Mouse (Mus musculus): Measurements from ENCODE around the gene Parp2. TPM values are rescaled to one million over a fixed set of nuclear protein-coding genes. Genes with fewer than 3 reads are reported as not detected.
A peak's percentile ranks its signal among the peaks of the same experiment; 100 is the strongest.
"Not testable (repeated sequence)": the region's sequence is repeated elsewhere in the genome, so short reads cannot be mapped to it uniquely, and the experiment has no call there.

Gene Parp2
- polyA plus RNA-seq, 1 experiment = 5.8 TPM

DNA sequence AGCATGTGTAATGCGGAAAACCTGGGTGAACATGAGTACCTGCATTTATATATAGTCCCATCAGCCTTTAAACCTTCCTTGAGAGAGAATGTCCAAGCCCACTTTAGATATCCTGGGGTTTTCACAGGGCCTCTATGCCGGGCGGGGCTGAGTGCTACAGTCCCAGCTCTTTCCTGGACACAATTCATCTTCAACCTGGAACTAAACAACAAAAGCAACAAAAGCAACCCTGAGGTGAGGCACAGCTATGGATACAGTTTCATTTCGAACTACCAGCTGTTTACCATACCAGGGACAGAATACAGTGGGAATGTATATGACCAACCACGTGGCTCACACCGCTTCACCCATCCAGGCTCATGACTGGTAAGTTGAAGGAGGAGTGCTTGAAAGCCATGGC lies 5.2 kb upstream of the Parp2 start:
- 82% methylated on average over 6 of the region's 6 CpGs for WGBS
- TF ChIP-seq POLR2A (IDR thresholded peaks at IDR 0.05; ENCODE audit: low read depth, low read length) (no peak), CTCF (IDR thresholded peaks at IDR 0.05; ENCODE audit: extremely low read depth, insufficient read length, insufficient replicate concordance, low read depth, low read length) (no peak)

DNA sequence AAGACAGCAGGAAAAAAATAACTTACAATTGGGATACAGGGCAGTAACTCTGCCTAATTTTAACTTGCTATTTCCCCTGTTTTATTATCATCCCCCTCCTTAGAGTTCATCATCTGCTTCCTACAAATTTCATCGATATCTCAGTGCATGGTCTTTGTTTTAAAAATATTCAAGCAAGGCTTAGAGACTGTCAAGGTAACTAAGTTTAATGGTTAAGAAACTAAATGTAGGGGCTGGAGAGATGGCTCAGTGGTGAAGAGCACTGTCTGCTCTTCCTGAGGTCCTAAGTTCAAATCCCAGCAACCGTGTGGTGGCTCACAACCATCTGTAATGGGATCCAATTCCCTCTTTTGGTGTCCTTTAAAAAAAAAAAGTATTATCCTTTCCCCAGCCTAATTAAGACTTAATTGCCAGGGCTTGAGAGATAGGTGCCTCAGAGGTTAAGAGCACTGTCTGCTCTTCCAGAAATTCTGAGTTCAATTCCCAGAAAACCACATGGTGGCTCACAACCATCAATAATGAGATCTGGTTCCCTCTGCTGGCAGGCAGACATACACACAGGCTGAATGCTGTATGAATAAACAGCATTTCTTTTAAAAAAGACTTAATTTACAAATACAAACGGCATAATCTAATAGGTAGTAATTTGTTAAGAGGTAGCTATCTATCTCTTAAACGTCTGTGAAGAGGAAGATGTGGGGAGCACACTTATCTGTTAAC lies 4.6 kb upstream of the Parp2 start:
- H3K27me3 ChIP-seq (ENCODE audit: control insufficient read depth, insufficient read depth, low read length) = no peaks in the 10 kb centered on the region
- no peak overlapping the region for H3K27ac ChIP-seq (ENCODE audit: insufficient read depth, low read depth, low read length)
- H3K36me3 ChIP-seq (ENCODE audit: control insufficient read depth, insufficient read depth, low read length) = no peaks in the 10 kb centered on the region
- H3K4me3 ChIP-seq (ENCODE audit: low read depth, low read length) = no peak overlapping the region
- no peak for TF ChIP-seq POLR2A (IDR thresholded peaks at IDR 0.05; ENCODE audit: low read depth, low read length)
- TF ChIP-seq CTCF (IDR thresholded peaks at IDR 0.05; ENCODE audit: extremely low read depth, insufficient read length, insufficient replicate concordance, low read depth, low read length) = no peak
- 63% methylated on average over 4 of the region's 4 CpGs for WGBS
- H3K4me1 ChIP-seq (ENCODE audit: control insufficient read depth, insufficient read depth, insufficient read length, low read length) = 0 out of 2 replicates have a peak, but pooled peaks cover 2% of the 10 kb centered on the region

More for the DNA sequence above, 5.2 kb upstream of the Parp2 start:
- Histone ChIP-seq H3K27me3 (ENCODE audit: control insufficient read depth, insufficient read depth, low read length) (no peaks in the 10 kb centered on the region), H3K4me1 (ENCODE audit: control insufficient read depth, insufficient read depth, insufficient read length, low read length) (0 out of 2 replicates have a peak, but pooled peaks cover 2% of the 10 kb centered on the region), H3K27ac (ENCODE audit: insufficient read depth, low read depth, low read length) (no peak overlapping the region), H3K36me3 (ENCODE audit: control insufficient read depth, insufficient read depth, low read length) (no peaks in the 10 kb centered on the region), H3K4me3 (ENCODE audit: low read depth, low read length) (no peak overlapping the region)

DNA sequence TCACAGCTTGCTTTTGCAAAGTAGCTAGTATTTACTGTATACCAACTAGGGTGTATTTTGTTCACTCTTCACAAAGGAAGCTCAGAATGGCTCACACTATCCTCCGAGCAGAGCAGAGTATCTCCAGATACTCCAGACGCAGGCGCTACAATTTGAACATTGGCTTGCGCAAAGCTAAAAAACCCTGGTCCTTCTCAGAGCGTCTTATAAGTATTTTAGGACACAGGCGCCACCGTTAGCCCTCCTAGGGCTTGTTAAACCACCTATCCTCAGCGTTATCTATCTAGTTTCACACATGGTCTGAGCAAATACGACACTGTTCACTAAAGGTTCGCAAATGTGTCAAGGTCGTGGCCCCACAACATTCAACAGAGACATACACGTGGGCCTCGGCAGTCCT lies 3.0 kb upstream of the Parp2 start:
- WGBS = 69% methylated on average over 13 of the region's 13 CpGs
- H3K4me3 ChIP-seq (ENCODE audit: low read depth, low read length) = no peak overlapping the region
- TF ChIP-seq CTCF (IDR thresholded peaks at IDR 0.05; ENCODE audit: extremely low read depth, insufficient read length, insufficient replicate concordance, low read depth, low read length) (no peak), POLR2A (IDR thresholded peaks at IDR 0.05; ENCODE audit: low read depth, low read length) (no peak)

DNA sequence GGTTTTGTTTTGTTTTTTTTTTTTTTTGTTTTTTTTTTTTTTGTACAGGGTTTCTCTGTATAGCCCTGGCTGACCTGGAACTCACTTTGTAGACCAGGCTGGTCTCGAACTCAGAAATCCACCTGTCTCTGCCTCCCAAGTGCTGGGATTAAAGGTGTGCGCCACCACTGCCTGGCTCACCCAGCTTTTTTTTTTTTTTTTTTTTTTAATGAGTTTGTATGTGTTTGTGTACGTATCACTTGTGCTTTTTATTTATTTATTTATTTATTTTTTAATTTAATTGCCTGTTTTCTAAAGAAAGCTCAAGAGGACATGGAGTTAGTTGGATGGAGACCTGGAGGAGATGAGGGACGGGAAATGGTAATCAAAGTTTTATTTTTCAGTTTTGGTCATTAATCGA lies 1.2 kb upstream of the Parp2 start:
- H3K4me3 ChIP-seq (ENCODE audit: low read depth, low read length); H3K36me3 ChIP-seq (ENCODE audit: control insufficient read depth, insufficient read depth, low read length); H3K27me3 ChIP-seq (ENCODE audit: control insufficient read depth, insufficient read depth, low read length); H3K27ac ChIP-seq (ENCODE audit: insufficient read depth, low read depth, low read length); H3K4me1 ChIP-seq (ENCODE audit: control insufficient read depth, insufficient read depth, insufficient read length, low read length): not testable (repeated sequence)
- WGBS = 80% methylated on average over 5 of the region's 5 CpGs

More for the DNA sequence above, 3.0 kb upstream of the Parp2 start:
- Histone ChIP-seq H3K36me3 (ENCODE audit: control insufficient read depth, insufficient read depth, low read length) (no peaks in the 10 kb centered on the region), H3K27ac (ENCODE audit: insufficient read depth, low read depth, low read length) (no peak overlapping the region), H3K4me1 (ENCODE audit: control insufficient read depth, insufficient read depth, insufficient read length, low read length) (peaks cover 5% of the 10 kb centered on the region; the same call in 1 of the 2 replicates), H3K27me3 (ENCODE audit: control insufficient read depth, insufficient read depth, low read length) (no peaks in the 10 kb centered on the region)

DNA sequence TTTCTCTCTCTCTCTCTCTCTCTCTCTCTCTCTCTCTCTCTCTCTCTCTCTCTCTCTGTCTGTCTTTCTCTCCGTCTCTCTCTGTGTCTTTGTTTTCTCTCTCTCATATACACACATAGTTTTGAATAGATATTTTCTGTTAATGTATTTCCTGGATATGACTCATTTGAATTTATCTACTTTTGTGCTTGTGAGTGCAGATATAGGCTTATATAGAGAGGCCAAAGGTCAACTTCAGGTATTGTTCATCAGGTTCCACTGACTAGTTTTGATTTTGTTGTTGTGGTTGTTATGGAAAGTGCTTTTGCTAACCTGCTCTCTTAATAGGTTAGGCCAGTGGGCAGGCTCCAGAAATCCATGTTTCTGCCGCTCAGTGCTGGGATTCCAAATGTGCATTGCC lies 5.4 kb downstream of the Parp2 start:
- peaks cover 7% of the 10 kb centered on the region; the same call in 1 of the 2 replicates for H3K4me1 ChIP-seq (ENCODE audit: control insufficient read depth, insufficient read depth, insufficient read length, low read length)
- H3K27ac ChIP-seq (ENCODE audit: insufficient read depth, low read depth, low read length) = peak overlapping the region; percentile 97
- no peak overlapping the region for H3K4me3 ChIP-seq (ENCODE audit: low read depth, low read length)
- TF ChIP-seq POLR2A (IDR thresholded peaks at IDR 0.05; ENCODE audit: low read depth, low read length) = no peak
- no peak for TF ChIP-seq CTCF (IDR thresholded peaks at IDR 0.05; ENCODE audit: extremely low read depth, insufficient read length, insufficient replicate concordance, low read depth, low read length)
- 23% methylated on average over 2 of the region's 2 CpGs for WGBS
- no peaks in the 10 kb centered on the region for H3K27me3 ChIP-seq (ENCODE audit: control insufficient read depth, insufficient read depth, low read length)
- H3K36me3 ChIP-seq (ENCODE audit: control insufficient read depth, insufficient read depth, low read length) = peaks cover 43% of the 10 kb centered on the region

DNA sequence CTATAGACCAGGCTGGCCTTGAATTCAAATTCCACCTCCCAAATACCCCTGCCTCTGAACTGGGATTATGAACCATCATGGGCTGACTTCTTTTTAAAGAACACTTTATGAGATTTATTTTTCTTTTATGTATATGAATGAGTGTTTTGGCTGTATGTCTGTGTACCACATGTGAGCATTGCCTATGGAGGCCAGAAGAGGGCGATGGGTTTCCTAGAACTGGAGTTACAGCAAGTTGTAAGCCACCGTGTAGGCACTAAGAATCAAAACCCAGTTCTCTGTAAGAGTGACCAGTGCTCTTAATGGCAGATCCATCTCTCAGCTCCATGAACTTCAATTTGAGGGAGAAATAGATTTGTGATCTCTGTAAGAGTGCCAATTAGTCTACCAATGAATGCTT lies 15.6 kb downstream of the Parp2 start:
- H3K27me3 ChIP-seq (ENCODE audit: control insufficient read depth, insufficient read depth, low read length) = no peaks in the 10 kb centered on the region
- H3K4me1 ChIP-seq (ENCODE audit: control insufficient read depth, insufficient read depth, insufficient read length, low read length) = no peaks in the 10 kb centered on the region
- 83% methylated on average over 2 of the region's 2 CpGs for WGBS
- H3K27ac ChIP-seq (ENCODE audit: insufficient read depth, low read depth, low read length) = no peak overlapping the region
- TF ChIP-seq CTCF (IDR thresholded peaks at IDR 0.05; ENCODE audit: extremely low read depth, insufficient read length, insufficient replicate concordance, low read depth, low read length) (no peak), POLR2A (IDR thresholded peaks at IDR 0.05; ENCODE audit: low read depth, low read length) (no peak)
- no peak overlapping the region for H3K4me3 ChIP-seq (ENCODE audit: low read depth, low read length)
- peaks cover 76% of the 10 kb centered on the region for H3K36me3 ChIP-seq (ENCODE audit: control insufficient read depth, insufficient read depth, low read length)

DNA sequence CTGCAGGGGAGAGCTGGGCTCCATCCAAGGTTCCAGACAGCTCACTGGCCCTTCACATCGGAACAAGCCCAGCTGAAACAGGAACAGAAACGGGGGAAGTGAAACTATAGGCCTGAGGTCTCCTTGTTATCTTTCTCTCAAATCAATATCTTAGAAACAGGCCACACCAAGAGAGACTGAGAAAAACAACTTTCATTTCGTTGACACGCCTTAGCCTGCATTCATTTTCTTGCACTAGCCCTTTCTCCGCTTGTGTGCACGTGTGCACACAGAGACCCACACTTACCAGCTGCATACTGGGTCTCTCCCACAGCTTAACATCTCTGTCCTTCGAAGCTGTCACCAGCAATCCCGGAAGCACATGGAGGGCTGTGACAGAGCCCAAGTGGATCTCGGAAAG lies 16.6 kb downstream of the Parp2 start:
- Histone ChIP-seq H3K27me3 (ENCODE audit: control insufficient read depth, insufficient read depth, low read length) (no peaks in the 10 kb centered on the region), H3K27ac (ENCODE audit: insufficient read depth, low read depth, low read length) (peak overlapping the region; percentile 37; the same call in 1 of the 2 replicates), H3K4me1 (ENCODE audit: control insufficient read depth, insufficient read depth, insufficient read length, low read length) (no peaks in the 10 kb centered on the region), H3K36me3 (ENCODE audit: control insufficient read depth, insufficient read depth, low read length) (peaks cover 82% of the 10 kb centered on the region), H3K4me3 (ENCODE audit: low read depth, low read length) (0 out of 2 replicates have a peak overlapping the region, but pooled peaks have one; percentile 9)
- WGBS = 73% methylated on average over 9 of the region's 9 CpGs
- no peak for TF ChIP-seq CTCF (IDR thresholded peaks at IDR 0.05; ENCODE audit: extremely low read depth, insufficient read length, insufficient replicate concordance, low read depth, low read length)
- no peak for TF ChIP-seq POLR2A (IDR thresholded peaks at IDR 0.05; ENCODE audit: low read depth, low read length)

All from small intestine, adult 2 months (tissue).